Comparison of ENCODE assay signal across 17 mouse cellular contexts in the genomic region with DNA sequence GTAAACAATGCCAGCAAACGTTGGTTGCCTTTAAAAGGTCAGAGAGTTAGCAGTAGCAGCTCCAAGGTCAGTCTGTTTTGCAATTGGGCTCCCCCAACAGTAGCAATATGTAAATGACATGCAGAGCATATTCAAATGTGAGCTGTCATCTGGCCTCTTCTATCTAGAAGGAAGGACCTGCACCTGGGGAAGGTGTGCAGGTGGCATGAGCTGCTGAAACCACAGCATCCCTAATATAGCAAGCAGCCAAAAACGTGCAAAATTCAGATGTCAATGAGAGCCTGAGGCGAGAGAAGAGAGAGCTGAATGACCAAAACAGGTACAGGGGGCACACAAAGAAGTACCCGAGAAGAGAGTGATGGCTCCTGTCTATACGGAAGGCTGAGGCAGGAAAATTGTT.
"Had no signal": no experiment of that assay in that cellular context is flagged by ENCODE, and none has a peak within 500 bp of the region (broad histone marks: within the 10 kb centered on the region; RNA-seq: fewer than 3 reads in every experiment).

No protein-coding gene starts in this region.

- DNase-seq: liver, postnatal 0 days; lung, adult 2 months; lung, postnatal 14 days; lung, postnatal 36 days; right cerebral cortex, postnatal 14 days; thymus, adult 2 months; thymus, postnatal 4 days had no signal

- H3K4me1 ChIP-seq: stomach, embryonic 15.5 days had no signal

- H3K4me2 ChIP-seq: liver, embryonic 15.5 days; lung, embryonic 15.5 days; midbrain, embryonic 11.5 days; midbrain, embryonic 13.5 days; midbrain, embryonic 15.5 days; neural tube, embryonic 12.5 days; stomach, embryonic 15.5 days had no signal

- H3K9me3 ChIP-seq: liver, embryonic 15.5 days; lung, embryonic 15.5 days; midbrain, embryonic 13.5 days; midbrain, embryonic 15.5 days; neural tube, embryonic 12.5 days; stomach, embryonic 15.5 days had no signal

- H3K27me3 ChIP-seq: liver, embryonic 15.5 days; lung, embryonic 15.5 days; midbrain, embryonic 13.5 days; midbrain, embryonic 15.5 days; neural tube, embryonic 12.5 days; stomach, embryonic 15.5 days had no signal

- H3K27ac ChIP-seq: liver, embryonic 15.5 days; lung, embryonic 15.5 days; macrophage; midbrain, embryonic 13.5 days; midbrain, embryonic 15.5 days; neural tube, embryonic 12.5 days; stomach, embryonic 15.5 days; stomach, postnatal 0 days had no signal

- H3K36me3 ChIP-seq: liver, embryonic 15.5 days; lung, embryonic 15.5 days; midbrain, embryonic 13.5 days; midbrain, embryonic 15.5 days; neural tube, embryonic 12.5 days; stomach, embryonic 15.5 days had no signal

- H3K9ac ChIP-seq: liver, embryonic 15.5 days; liver, postnatal 0 days; lung, embryonic 15.5 days; midbrain, embryonic 13.5 days; midbrain, embryonic 15.5 days; neural tube, embryonic 12.5 days; stomach, embryonic 15.5 days had no signal

- H3K4me3 ChIP-seq: liver, embryonic 15.5 days; lung, embryonic 15.5 days; megakaryocyte, embryonic 14.5 days; midbrain, embryonic 13.5 days; midbrain, embryonic 15.5 days; neural tube, embryonic 12.5 days; stomach, embryonic 15.5 days had no signal
